Mouse (Mus musculus) testis, postnatal 14 days (tissue): ENCODE measurements around the gene Aqp9.

Experiments used
- DNase-seq: peaks from one replicate; pipeline ENCODE4 v3.0.0; 2021; ENCODE audit warnings: low spot score

Gene Aqp9

DNA sequence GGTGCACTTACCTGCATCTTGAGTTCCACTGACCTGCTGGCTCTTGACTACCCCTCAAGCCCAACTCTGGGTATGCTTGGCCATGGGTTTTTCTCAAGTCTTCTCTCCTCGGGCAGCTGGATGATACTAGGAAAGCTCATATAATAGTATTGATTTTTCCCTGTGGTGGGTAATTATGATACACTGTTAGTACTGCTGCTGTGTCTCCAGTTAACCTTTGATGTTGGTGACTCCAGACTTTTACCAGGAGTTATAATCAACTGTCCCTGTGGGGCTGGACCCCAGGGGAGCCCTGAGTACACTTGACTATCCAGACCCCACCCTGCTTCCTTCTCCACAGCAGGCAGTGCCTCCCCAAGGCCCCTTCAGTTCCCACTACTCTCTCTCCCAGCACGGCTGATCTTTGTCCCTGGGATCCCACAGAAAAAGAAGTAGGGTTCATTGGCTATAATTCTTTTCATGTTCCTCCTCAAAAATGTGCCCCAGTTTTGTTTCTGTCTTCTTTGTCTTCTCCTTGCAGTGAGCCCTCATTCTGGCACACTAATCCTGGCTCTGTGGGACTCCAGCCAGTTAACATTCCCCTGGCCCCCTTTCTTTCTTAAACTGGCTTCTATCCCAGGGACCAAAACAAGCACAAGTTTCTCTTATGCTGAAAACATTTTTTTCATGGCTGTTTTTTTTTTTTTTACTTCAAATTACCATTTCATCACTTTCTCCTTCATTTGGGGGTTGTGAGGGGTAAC is 838 bp downstream of the Aqp9 start:
- no peak for DNase-seq

GRCm38 (mm10) chr9:71166871-71167465 is 1.5 kb downstream of the Aqp9 start:
- DNase-seq, result no peak

DNA sequence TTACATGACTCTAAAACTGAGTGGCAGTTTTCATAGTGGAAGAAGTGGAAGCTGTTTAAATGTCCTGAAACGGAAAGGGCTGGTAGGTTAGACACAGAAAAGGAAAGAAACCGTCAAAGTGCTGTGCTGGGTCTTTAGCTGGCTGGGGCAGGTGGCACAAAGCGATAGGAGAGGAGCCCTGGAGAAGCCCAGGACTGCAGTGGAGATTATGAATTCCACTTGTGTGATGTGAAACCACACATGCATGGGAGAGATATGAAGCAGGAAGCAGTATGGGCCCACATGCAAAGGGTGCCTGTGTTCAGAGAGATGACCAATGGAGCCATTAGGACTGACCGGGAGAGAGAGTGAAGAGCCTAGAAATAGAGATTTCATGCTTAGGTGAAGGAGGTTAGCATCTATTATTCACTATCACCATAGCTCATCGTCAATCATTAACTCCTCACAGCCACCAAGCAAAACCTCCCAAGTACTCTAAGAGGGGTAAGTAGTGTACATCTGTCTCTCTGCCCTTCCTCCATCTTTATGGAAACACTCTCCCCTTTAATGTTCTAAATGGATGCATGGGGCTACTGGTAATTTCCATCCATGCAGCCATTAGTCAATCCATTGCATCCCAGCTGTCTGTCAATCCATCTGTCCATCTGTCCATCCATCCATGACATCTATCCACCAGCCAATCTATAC is 2.3 kb downstream of the Aqp9 start:
- no peak for DNase-seq

- DNase-seq, result no peak
These were observed 3.0 kb downstream of the Aqp9 start for GRCm38 (mm10) chr9:71165510-71165909.

DNA sequence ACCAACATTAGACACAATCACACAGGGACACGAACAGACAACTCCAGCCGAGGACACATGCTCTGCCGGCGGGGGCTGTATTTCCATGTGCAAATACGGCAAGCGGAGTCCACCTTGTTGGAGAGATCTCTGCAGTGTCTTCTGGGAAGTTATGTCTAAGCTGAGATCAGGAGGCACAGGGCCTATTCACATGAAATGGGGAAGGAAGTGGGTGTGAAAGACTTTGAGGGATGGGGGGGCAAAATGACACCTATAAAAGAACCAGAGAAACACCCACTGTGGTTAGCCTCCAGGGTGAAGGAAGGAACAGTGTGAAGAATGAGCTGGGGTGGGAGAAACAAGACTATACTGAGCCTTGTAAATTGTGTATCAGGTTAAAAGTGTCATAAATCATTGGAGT is 3.4 kb downstream of the Aqp9 start:
- DNase-seq, result no peak

DNA sequence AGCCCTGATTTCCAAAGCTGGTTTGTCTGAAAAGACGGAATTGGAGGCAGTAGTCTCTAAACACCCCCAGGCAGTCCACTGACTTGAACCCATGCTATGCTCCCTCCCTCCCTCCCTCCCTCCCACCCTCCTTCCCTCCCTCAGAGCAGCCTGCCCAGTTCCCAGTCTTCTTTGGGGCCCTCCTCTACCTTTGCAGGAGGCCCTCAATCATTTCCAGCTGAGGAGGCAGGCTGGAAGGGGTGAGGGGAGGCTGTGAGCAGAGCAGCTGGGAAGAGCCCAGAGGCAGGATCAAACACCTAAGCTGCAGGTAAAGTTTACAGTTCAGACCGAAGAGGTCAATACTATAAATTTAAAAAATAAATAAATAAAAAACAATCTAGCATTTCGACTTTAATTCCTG is 4.1 kb downstream of the Aqp9 start:
- no peak for DNase-seq

DNA sequence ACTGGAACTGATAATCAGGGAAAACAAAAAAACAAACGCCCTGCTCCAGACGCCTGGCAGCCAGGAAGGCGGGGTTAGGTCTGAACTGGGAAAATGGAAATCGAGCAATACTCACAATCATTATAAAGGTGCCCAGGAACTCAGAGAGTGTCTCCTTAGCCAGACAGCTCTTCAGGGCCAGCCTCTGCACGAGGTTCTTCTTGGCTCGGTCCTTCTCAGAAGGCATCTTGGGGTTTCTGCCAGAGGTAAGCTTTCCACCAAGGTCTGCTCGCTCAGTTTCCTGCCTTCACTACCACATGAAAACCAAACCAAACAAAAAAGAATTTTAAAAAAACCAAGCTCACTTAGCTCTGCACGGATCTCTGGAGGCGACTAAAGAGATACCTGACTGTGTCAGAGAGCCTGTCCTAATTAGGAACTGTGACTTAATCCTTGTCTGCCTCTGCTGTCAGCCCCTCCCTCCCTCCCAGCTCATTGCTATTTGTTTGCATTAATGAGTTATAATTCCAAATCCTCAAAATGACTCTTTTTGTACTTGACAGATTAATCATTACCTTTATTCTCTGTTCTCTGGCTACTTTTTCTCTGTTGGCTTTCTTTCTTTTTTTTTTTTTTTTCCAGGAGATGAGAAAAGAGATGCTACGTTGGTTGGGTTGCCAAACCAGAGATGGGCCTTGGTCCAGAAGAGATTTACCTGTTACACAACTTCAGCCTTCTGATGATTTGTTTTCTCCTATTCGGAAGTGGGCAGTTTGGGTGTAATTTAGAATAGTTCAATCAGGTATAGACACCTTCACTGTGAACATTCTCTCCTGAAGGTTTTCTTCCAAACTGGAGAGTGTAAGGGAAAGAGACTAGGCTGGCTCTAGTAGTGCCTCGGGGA is 5.4 kb downstream of the Aqp9 start:
- DNase-seq, result no peak

GRCm38 (mm10) chr9:71162131-71162857 is 6.2 kb downstream of the Aqp9 start:
- DNase-seq, result no peak

GRCm38 (mm10) chr9:71160849-71161711 is 7.4 kb downstream of the Aqp9 start:
- no peak for DNase-seq

- DNase-seq, result no peak
These were observed 8.8 kb downstream of the Aqp9 start for GRCm38 (mm10) chr9:71159686-71160085.

DNA sequence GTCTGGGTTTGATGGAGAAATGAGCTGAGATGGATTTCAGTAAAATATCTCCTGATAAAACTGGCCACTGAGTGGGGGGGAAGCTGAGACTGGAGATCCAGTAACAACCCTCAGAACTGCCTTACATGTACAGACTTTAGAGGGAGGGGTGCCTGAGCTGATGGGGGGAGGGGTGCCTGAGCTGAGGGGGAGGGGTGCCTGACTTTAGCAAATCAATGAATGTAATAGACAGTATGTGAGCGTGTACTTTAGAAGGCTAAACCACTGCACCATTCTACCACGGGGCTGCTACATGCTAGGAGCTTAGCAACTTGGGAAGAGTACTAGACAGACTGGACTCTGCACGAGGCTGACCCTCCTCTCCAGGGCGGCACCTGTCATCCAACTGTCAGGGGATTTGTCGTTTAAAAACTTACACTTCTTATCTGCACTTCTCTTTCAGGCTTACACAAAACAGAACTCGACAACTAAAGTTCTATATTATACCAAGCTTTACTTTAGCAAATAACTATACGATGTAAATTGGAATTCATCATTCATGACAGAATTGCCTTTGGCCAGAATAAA is 9.3 kb downstream of the Aqp9 start:
- DNase-seq, result no peak

GRCm38 (mm10) chr9:71157921-71158646 is 10.4 kb downstream of the Aqp9 start:
- no peak for DNase-seq

DNA sequence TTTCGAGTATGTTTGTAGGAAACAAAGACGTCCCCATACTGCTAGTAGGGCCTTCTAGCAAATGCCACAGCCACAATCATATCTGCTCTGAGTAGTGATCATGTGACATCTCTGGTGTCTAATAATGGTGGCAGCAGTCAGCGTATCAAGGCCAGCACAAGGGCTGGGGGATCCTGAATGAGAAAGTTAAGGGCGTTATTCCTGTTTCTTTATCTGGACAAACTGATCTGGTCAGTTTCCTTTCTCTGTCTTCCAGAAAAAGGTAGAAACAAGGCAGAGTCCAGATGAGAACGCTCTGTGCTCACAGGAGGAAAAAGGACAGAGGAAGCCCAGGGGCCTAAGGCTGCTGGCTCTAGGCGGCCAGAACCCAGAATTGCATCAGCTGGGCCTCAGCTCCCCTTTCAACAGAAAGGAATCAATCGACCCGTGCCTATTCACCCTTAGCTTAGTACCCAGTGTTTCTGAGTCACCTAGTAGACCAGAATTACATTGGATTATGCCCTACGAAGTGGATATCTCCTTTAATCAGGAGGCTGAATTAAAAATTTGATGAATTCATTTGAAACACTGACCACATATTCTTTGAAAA is 11.9 kb downstream of the Aqp9 start:
- no peak for DNase-seq

DNA sequence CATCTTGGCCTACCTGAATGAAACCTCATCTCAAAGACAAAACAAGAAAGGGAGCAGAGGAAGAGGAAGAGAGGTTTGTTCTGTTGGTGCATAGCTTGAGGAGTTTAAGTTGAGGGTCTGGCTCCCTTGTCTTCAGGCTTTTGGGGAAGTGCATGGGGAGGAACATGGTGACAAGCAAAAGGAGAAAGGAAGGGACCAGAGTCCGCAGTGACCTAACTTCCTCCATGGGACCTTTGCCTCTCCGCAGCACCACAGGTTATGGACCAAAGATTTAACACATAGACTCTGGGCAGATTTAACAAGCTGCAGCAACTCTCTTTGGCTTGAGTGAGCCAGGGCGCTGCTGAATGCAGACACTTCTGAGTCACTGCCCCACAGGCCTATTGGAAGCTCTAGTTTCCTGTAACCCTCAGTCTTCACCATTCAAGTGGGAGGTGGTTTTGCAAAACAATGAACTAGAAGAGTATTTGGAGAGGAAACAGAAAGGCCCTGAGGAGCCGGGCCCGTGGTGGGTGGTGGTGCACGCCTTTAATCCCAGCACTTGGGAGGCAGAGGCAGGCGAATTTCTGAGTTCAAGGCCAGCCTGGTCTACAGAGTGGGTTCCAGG is 13.0 kb downstream of the Aqp9 start:
- no peak for DNase-seq

DNA sequence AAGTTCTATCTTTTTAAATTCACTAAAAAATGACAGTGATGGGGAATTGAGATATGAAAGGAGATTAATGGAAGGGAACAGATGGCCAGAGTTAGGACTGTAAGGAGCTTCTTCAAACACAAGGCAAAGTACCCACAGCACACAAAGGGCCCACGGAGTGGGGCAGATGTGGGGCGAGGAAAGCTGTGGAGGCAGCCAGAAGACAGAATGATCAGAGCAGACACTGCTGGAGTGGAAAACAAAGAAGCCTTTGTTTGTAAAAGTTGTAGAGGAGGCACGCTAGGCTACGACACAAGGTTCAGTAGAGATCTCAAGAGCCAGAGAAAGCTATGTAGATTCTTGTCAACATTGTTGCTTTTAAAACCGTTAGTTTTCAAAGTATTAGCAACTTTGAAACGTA is 17.1 kb downstream of the Aqp9 start:
- peak; percentile 61 for DNase-seq

GRCm38 (mm10) chr9:71150175-71150574 is 18.3 kb downstream of the Aqp9 start:
- DNase-seq, result no peak

DNA sequence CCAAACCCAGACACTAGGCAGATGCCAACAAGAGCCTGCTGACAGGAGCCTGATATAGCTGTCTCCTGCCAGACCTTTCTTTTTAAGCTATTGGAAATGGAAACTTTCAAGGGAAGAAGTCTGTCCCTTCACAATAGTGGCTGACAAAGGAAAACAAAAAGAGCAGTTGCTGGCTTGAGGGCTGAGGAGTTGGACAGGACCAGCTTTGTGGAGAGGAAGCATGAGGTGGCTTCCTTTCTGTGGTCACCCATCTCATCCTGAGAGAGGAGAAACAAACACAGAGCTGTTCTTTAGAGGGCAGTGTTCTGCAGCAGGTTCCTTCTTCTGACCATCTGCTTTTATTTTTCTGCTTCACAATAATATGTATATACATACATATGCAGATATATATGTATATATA is 19.6 kb downstream of the Aqp9 start:
- no peak for DNase-seq

GRCm38 (mm10) chr9:71146210-71146609 is 22.3 kb downstream of the Aqp9 start:
- no peak for DNase-seq

DNA sequence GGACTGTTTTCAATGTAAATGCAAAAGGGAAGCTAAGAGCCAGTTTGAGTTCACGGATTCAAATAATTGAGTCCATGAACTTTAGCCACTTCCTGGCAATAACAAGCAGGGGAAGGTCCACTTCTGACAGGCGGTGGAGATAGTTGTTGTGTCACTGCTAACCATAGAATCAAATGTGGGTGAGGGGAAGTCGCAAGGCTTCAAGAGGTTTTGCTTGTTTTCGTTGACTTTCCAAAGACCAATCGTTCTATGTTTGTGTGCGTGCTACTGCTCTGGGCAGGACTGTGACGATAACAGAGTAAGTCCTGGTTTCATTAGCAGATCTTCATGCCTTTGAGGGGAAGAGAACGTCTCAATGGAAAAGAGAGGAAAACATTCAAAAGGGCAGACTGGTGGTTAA is 28.3 kb downstream of the Aqp9 start:
- DNase-seq, result no peak
